Mouse (Mus musculus) spleen, adult 10 weeks (tissue): ENCODE measurements around the gene Ctf2. TPM values are rescaled to one million over a fixed set of nuclear protein-coding genes. Genes with fewer than 3 reads are reported as not detected.

Experiments
- polyA plus RNA-seq: library from polyadenylated mRNA; stranded (reverse); fragments of 350-450 nt; fragmentation: Illumina TruSeq; extraction: RNeasy Lipid Tissue Mini Kit (QIAGEN cat#74804); gene quantifications from one replicate; pipeline ENCODE4 v1.2.3, GENCODE M21; 2015; ENCODE audit warnings: low replicate concordance; ENCODE audit not compliant: insufficient read depth

Ctf2 gene
- polyA plus RNA-seq: not detected

GRCm38 (mm10) chr7:127732066-127732465 is at the start of gene Ctf2:
Gene Ctf2 (minus strand): TSS chr7:127732166.

GRCm38 (mm10) chr7:127776426-127776825 is 44.5 kb upstream of the Ctf2 start, which contains the start of gene Setd1a:
Gene Setd1a (plus strand): TSS chr7:127776670.

GRCm38 (mm10) chr7:127769651-127770038 is 37.7 kb upstream of the Ctf2 start, which contains the start of gene Orai3:
Gene Orai3 (plus strand): TSS chr7:127769815.

GRCm38 (mm10) chr7:127744366-127745045 is 12.5 kb upstream of the Ctf2 start, which contains the start of gene Fbxl19:
Gene Fbxl19 (plus strand): TSS chr7:127744543.

GRCm38 (mm10) chr7:127712461-127713385 is 19.2 kb downstream of the Ctf2 start, which contains the start of gene Ctf1:
Gene Ctf1 (plus strand): TSS chr7:127712736.

GRCm38 (mm10) chr7:127708207-127709078 is 23.5 kb downstream of the Ctf2 start, which contains the start of gene Bcl7c:
Gene Bcl7c (minus strand): TSS chr7:127708933.

Other genes with a start within 250 kb of the Ctf2 start
- 41.1 TPM for gene Srcap, start 220.2 kb downstream of the Ctf2 start, polyA plus RNA-seq
- 25.3 TPM for gene Gm42715, start 212.6 kb downstream of the Ctf2 start, polyA plus RNA-seq
- not detected for gene Tmem265, start 170.8 kb downstream of the Ctf2 start, polyA plus RNA-seq
- gene Phkg2, start 158.8 kb downstream of the Ctf2 start, polyA plus RNA-seq: 103 TPM
- gene Ccdc189, start 143.6 kb downstream of the Ctf2 start, polyA plus RNA-seq: 1.8 TPM
- gene Rnf40, start 143.4 kb downstream of the Ctf2 start, polyA plus RNA-seq: 30.1 TPM
- gene Zfp629, start 116.4 kb downstream of the Ctf2 start, polyA plus RNA-seq: 6.0 TPM
- gene Bcl7c, start 23.2 kb downstream of the Ctf2 start, polyA plus RNA-seq: 8.0 TPM
- not detected for gene Ctf1, start 19.4 kb downstream of the Ctf2 start, polyA plus RNA-seq
- gene Fbxl19, start 12.4 kb upstream of the Ctf2 start, polyA plus RNA-seq: 6.2 TPM
- 32.6 TPM for gene Orai3, start 37.6 kb upstream of the Ctf2 start, polyA plus RNA-seq
- gene Setd1a, start 44.5 kb upstream of the Ctf2 start, polyA plus RNA-seq: 28.5 TPM
- not detected for gene Gm49388, start 53.4 kb upstream of the Ctf2 start, polyA plus RNA-seq
- 14.7 TPM for gene Hsd3b7, start 68.4 kb upstream of the Ctf2 start, polyA plus RNA-seq
- 96.9 TPM for gene Stx4a, start 92.1 kb upstream of the Ctf2 start, polyA plus RNA-seq
- 1.5 TPM for gene Stx1b, start 92.4 kb upstream of the Ctf2 start, polyA plus RNA-seq
- 37.8 TPM for gene Zfp646, start 144.1 kb upstream of the Ctf2 start, polyA plus RNA-seq
- 4.0 TPM for gene Zfp668, start 144.7 kb upstream of the Ctf2 start, polyA plus RNA-seq
- 0.25 TPM for gene Prss53, start 158.8 kb upstream of the Ctf2 start, polyA plus RNA-seq
- gene Gm21974, start 163.3 kb upstream of the Ctf2 start, polyA plus RNA-seq: not detected
- gene Vkorc1, start 163.5 kb upstream of the Ctf2 start, polyA plus RNA-seq: 52.3 TPM
- 16.3 TPM for gene Bckdk, start 171.9 kb upstream of the Ctf2 start, polyA plus RNA-seq
- gene Kat8, start 180.3 kb upstream of the Ctf2 start, polyA plus RNA-seq: 55.2 TPM
- gene Prss8, start 197.9 kb upstream of the Ctf2 start, polyA plus RNA-seq: not detected
- gene Prss36, start 214.6 kb upstream of the Ctf2 start, polyA plus RNA-seq: 1.6 TPM
- 960 TPM for gene Fus, start 235.3 kb upstream of the Ctf2 start, polyA plus RNA-seq